Mouse (Mus musculus) C2C12 (cell line): ENCODE measurements at regions not wholly inside any gene's neighbourhood (a gene's known extent, or its start where the extent isn't known, plus 50 kb on each side); places are given as distances from the start of the nearest gene placed in this dataset.

Experiments
- CTCF ChIP-seq: IDR thresholded peaks from one replicate; pipeline ENCODE4 v1.5.1; 2011; ENCODE audit not compliant: control insufficient read depth, insufficient read depth, insufficient read length
- MAX ChIP-seq: IDR thresholded peaks from one replicate; pipeline ENCODE4 v1.6.1; 2011; ENCODE audit warnings: mild to moderate bottlenecking, control low read depth
- MYOD1 ChIP-seq: IDR thresholded peaks from one replicate; pipeline ENCODE4 v1.6.1; 2011; ENCODE audit warnings: low read depth; ENCODE audit not compliant: control insufficient read depth, insufficient read length

DNA sequence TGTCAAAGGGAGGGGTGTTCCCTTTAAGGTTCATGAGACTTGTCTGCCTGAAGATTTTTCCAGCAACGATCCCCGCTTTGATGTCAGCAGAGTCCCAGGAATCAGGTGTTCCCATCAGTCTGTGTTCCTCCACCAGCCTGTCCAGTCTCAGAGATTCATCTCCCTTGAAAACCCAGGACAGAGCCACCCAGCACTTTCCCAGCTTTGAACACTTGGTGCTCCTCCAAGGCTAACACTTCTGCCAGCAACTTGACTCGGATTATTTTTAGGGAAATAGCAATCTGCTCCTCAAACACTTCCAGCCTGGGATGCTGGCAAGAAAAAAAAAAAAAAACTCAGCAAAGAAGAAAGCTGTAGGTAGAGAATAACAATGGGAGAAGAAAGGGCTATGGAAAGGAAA, 170.7 kb downstream of the Dyrk2 start:
- TF ChIP-seq CTCF (no peak), MYOD1 (no peak), MAX (no peak)
